Mouse (Mus musculus) hindbrain, embryonic 11.5 days (tissue): Measurements from ENCODE around the gene Htr1d. TPM values are rescaled to one million over a fixed set of nuclear protein-coding genes. Genes with fewer than 3 reads are reported as not detected.
A peak's percentile ranks its signal among the peaks of the same experiment; 100 is the strongest.

Experiments used
- ATAC-seq: fragments of 200-750 bp; cut with Nextera tagmentation; 2 replicates; pipeline ENCODE4 v1.8.0; 2017; ENCODE audit warnings: mild to moderate bottlenecking, moderate TSS enrichment, moderate library complexity; ENCODE audit not compliant: low FRiP score
- DNase-seq: peaks from one replicate; pipeline ENCODE4 v3.0.0-alpha.2; 2015; ENCODE audit warnings: low spot score
- H3K27ac ChIP-seq: fragments of 300-500 bp; sonication (generic); 2 replicates; pipeline ENCODE4 v1.5.1; 2014; ENCODE audit warnings: mild to moderate bottlenecking, low read depth, low read length
- H3K27me3 ChIP-seq: fragments of 300-500 bp; sonication (generic); 2 replicates; pipeline ENCODE4 v1.6.1; 2014; ENCODE audit warnings: mild to moderate bottlenecking, low read length, moderate library complexity, mixed read lengths; ENCODE audit not compliant: control insufficient read depth, insufficient read depth
- H3K36me3 ChIP-seq: fragments of 300-500 bp; sonication (generic); 2 replicates; pipeline ENCODE4 v1.6.1; 2014; ENCODE audit warnings: mild to moderate bottlenecking, low read length, moderate library complexity, mixed read lengths; ENCODE audit not compliant: control insufficient read depth, insufficient read depth
- H3K4me1 ChIP-seq: fragments of 300-500 bp; sonication (generic); replicated peaks from 2 replicates; pipeline ENCODE4 v1.6.1; 2014; ENCODE audit warnings: low read length, mixed read lengths; ENCODE audit not compliant: control insufficient read depth, insufficient read depth
- H3K4me2 ChIP-seq: fragments of 300-500 bp; sonication (generic); replicated peaks from 2 replicates; pipeline ENCODE4 v1.6.1; 2014; ENCODE audit warnings: mild to moderate bottlenecking, low read depth, low read length
- H3K4me3 ChIP-seq: fragments of 300-500 bp; sonication (generic); 2 replicates; pipeline ENCODE4 v1.5.1; 2014; ENCODE audit warnings: low read depth, low read length
- H3K9ac ChIP-seq: fragments of 300-500 bp; sonication (generic); 2 replicates; pipeline ENCODE4 v1.6.1; 2014; ENCODE audit warnings: low read depth, low read length
- H3K9me3 ChIP-seq: fragments of 300-500 bp; sonication (generic); 2 replicates; pipeline ENCODE4 v1.6.1; 2016; ENCODE audit warnings: low read length; ENCODE audit not compliant: control insufficient read depth
- WGBS: fragments of 180-500 bp; shearing (Covaris S2); extraction: QIAGEN DNeasy Blood & Tissue Kit; methylation state at CpG from one replicate; pipeline ENCODE4 v1.1.7; 2014; 5-methylcytosine and 5-hydroxymethylcytosine counted together
- polyA plus RNA-seq: library from polyadenylated mRNA; unstranded; fragments of >200 nt; fragmentation: Nextera tagmentation; extraction: Ambion mirVana; gene quantifications from 2 replicates; pipeline ENCODE4 v1.2.1, GENCODE M21; 2014

Gene Htr1d
- polyA plus RNA-seq, 1 experiment from 2014 or later = 0.52 TPM

- Histone ChIP-seq H3K4me2 (no peak overlapping the region), H3K4me3 (peak overlapping the region; percentile 96; the same call in 1 of the 2 replicates), H3K9ac (no peak overlapping the region), H3K27ac (no peak overlapping the region), H3K27me3 (no peaks in the 10 kb centered on the region), H3K4me1 (0 out of 2 replicates have a peak, but pooled peaks cover 2% of the 10 kb centered on the region), H3K36me3 (no peaks in the 10 kb centered on the region), H3K9me3 (no peaks in the 10 kb centered on the region)
- 76% methylated on average over 14 of the region's 14 CpGs for WGBS
- peak; percentile 26; the same call in 1 of the 2 replicates for ATAC-seq
- DNase-seq = no peak
These were observed 45.4 kb downstream of the Htr1d start for GRCm38 (mm10) chr4:136468553-136469327.

GRCm38 (mm10) chr4:136469371-136469903 lies 46.1 kb downstream of the Htr1d start, which contains the start of gene Luzp1:
Gene Luzp1 (plus strand): TSS chr4:136469761.
- H3K4me2 ChIP-seq = peak within 1 kb of the TSS; percentile 60
- H3K9ac ChIP-seq = peak within 1 kb of the TSS; percentile 94
- H3K27ac ChIP-seq = peak within 1 kb of the TSS; percentile 95
- H3K27me3 ChIP-seq = no peaks in the 10 kb centered on the region
- 0 out of 2 replicates have a peak, but pooled peaks cover 2% of the 10 kb centered on the region for H3K4me1 ChIP-seq
- 2% methylated on average over 32 of the region's 36 CpGs for WGBS
- ATAC-seq = peak; percentile 96
- H3K36me3 ChIP-seq = no peaks in the 10 kb centered on the region
- no peaks in the 10 kb centered on the region for H3K9me3 ChIP-seq
- DNase-seq = peak; percentile 95
- peak within 1 kb of the TSS; percentile 96 for H3K4me3 ChIP-seq

GRCm38 (mm10) chr4:136469941-136470346 lies 46.6 kb downstream of the Htr1d start:
- Histone ChIP-seq H3K4me2 (peak overlapping the region; percentile 60), H3K27me3 (no peaks in the 10 kb centered on the region), H3K36me3 (no peaks in the 10 kb centered on the region), H3K4me1 (0 out of 2 replicates have a peak, but pooled peaks cover 2% of the 10 kb centered on the region), H3K27ac (peak overlapping the region; percentile 95), H3K9me3 (no peaks in the 10 kb centered on the region), H3K4me3 (peak overlapping the region; percentile 96), H3K9ac (peak overlapping the region; percentile 94)
- WGBS = 0% methylated on average over 9 of the region's 55 CpGs
- peak; percentile 87 for ATAC-seq
- DNase-seq = no peak

- peak; percentile 6; the same call in 1 of the 2 replicates for ATAC-seq
- peak overlapping the region; percentile 96 for H3K4me3 ChIP-seq
- H3K4me2 ChIP-seq = peak overlapping the region; percentile 60
- no peaks in the 10 kb centered on the region for H3K9me3 ChIP-seq
- 0 out of 2 replicates have a peak, but pooled peaks cover 2% of the 10 kb centered on the region for H3K4me1 ChIP-seq
- DNase-seq = peak; percentile 78
- no peaks in the 10 kb centered on the region for H3K36me3 ChIP-seq
- peak overlapping the region; percentile 94 for H3K9ac ChIP-seq
- under 1% methylated on average over 49 of the region's 58 CpGs for whole genome bisulfite sequencing
- no peaks in the 10 kb centered on the region for H3K27me3 ChIP-seq
- H3K27ac ChIP-seq = peak overlapping the region; percentile 95
These were observed 47.2 kb downstream of the Htr1d start for GRCm38 (mm10) chr4:136470347-136471071.

- no peak for DNase-seq
- H3K4me1 ChIP-seq = no peaks in the 10 kb centered on the region
- H3K4me3 ChIP-seq = no peak overlapping the region
- no peaks in the 10 kb centered on the region for H3K27me3 ChIP-seq
- H3K4me2 ChIP-seq = no peak overlapping the region
- no peak overlapping the region for H3K27ac ChIP-seq
- H3K36me3 ChIP-seq = no peaks in the 10 kb centered on the region
- no peak for ATAC-seq
- H3K9ac ChIP-seq = no peak overlapping the region
- WGBS = 97% methylated on average over 1 of the region's 1 CpGs
- no peaks in the 10 kb centered on the region for H3K9me3 ChIP-seq
These were observed 53.4 kb downstream of the Htr1d start for GRCm38 (mm10) chr4:136476692-136477091.

- Histone ChIP-seq H3K9me3 (no peaks in the 10 kb centered on the region), H3K9ac (no peak overlapping the region), H3K4me1 (no peaks in the 10 kb centered on the region), H3K4me2 (no peak overlapping the region), H3K27ac (no peak overlapping the region), H3K27me3 (no peaks in the 10 kb centered on the region), H3K36me3 (no peaks in the 10 kb centered on the region), H3K4me3 (no peak overlapping the region)
- WGBS = 92% methylated on average over 2 of the region's 2 CpGs
- no peak for ATAC-seq
- DNase-seq = no peak
These were observed 63.2 kb downstream of the Htr1d start for GRCm38 (mm10) chr4:136486549-136486948.

Other genes with a start within 250 kb of the Htr1d start
- gene Asap3, start 217.2 kb upstream of the Htr1d start, polyA plus RNA-seq = 2.5 and 3.3 TPM in 2 replicates
- 3.1 and 5.2 TPM in 2 replicates for gene Tcea3, start 175.8 kb upstream of the Htr1d start, polyA plus RNA-seq
- 26.2 and 33.1 TPM in 2 replicates for gene Zfp46, start 138.8 kb upstream of the Htr1d start, polyA plus RNA-seq
- 194 and 200 TPM in 2 replicates for gene Hnrnpr, start 112.6 kb upstream of the Htr1d start, polyA plus RNA-seq
- not detected in 2 replicates for gene 6030445D17Rik, start 38.7 kb downstream of the Htr1d start, polyA plus RNA-seq
- gene Luzp1, start 46.2 kb downstream of the Htr1d start, polyA plus RNA-seq = 96.6 and 130 TPM in 2 replicates
- 91.7 and 102 TPM in 2 replicates for gene Kdm1a, start 179.2 kb downstream of the Htr1d start, polyA plus RNA-seq
- not detected in 2 replicates for gene Tex46, start 186.9 kb downstream of the Htr1d start, polyA plus RNA-seq
- gene Lactbl1, start 199.1 kb downstream of the Htr1d start, polyA plus RNA-seq = not detected in 2 replicates